Mouse (Mus musculus): ENCODE data around the gene Gdpgp1. TPM values are rescaled to one million over a fixed set of nuclear protein-coding genes. Genes with fewer than 3 reads are reported as not detected.

The Gdpgp1 gene
- 3.9 and 4.4 TPM in 2 replicates for polyA plus RNA-seq (2016; fragmentation: Nextera tagmentation; extraction: Ambion mirVana)

- 3% methylated on average over 55 of the region's 56 CpGs for WGBS (ENCODE audit: insufficient replicate concordance)
- ATAC-seq: peak; percentile 99
- H3K36me3 ChIP-seq: peaks cover 30% of the 10 kb centered on the region
- H3K4me3 ChIP-seq: peak within 1 kb of the TSS; percentile 83
- peak within 1 kb of the TSS; percentile 95 for H3K4me2 ChIP-seq
- peaks cover 59% of the 10 kb centered on the region for H3K4me1 ChIP-seq
- no peaks in the 10 kb centered on the region for H3K27me3 ChIP-seq (replicated peaks)
- peak within 1 kb of the TSS; percentile 93 for H3K27ac ChIP-seq
- peak within 1 kb of the TSS; percentile 88 for H3K9ac ChIP-seq
- no peaks in the 10 kb centered on the region for H3K9me3 ChIP-seq (replicated peaks)
Measured at GRCm38 (mm10) chr7:80232489-80233029, at the start of gene Gdpgp1, which contains the start of gene Cib1. Gene Gdpgp1, plus strand, starts transcription at chr7:80232865. Gene Cib1, minus strand, starts transcription at chr7:80232813.

- Histone ChIP-seq H3K4me3 (no peak overlapping the region), H3K27me3 (replicated peaks) (peaks cover 12% of the 10 kb centered on the region), H3K4me2 (no peak overlapping the region), H3K9me3 (replicated peaks) (no peaks in the 10 kb centered on the region), H3K9ac (no peak overlapping the region), H3K4me1 (peaks cover 70% of the 10 kb centered on the region), H3K27ac (no peak overlapping the region), H3K36me3 (no peaks in the 10 kb centered on the region)
- no peak for ATAC-seq
- WGBS (ENCODE audit: insufficient replicate concordance): 88% methylated on average over 1 of the region's 1 CpGs
Measured at GRCm38 (mm10) chr7:80183466-80183865, 49.2 kb upstream of the Gdpgp1 start.

- no peak overlapping the region for H3K27ac ChIP-seq
- WGBS (ENCODE audit: insufficient replicate concordance): 70% methylated on average over 5 of the region's 5 CpGs
- no peak overlapping the region for H3K4me2 ChIP-seq
- peaks cover 75% of the 10 kb centered on the region for H3K4me1 ChIP-seq
- no peak overlapping the region for H3K9ac ChIP-seq
- ATAC-seq: no peak
- no peak overlapping the region for H3K4me3 ChIP-seq
- no peaks in the 10 kb centered on the region for H3K9me3 ChIP-seq (replicated peaks)
- peaks cover 14% of the 10 kb centered on the region for H3K27me3 ChIP-seq (replicated peaks)
- no peaks in the 10 kb centered on the region for H3K36me3 ChIP-seq
Measured at GRCm38 (mm10) chr7:80183969-80184368, 48.7 kb upstream of the Gdpgp1 start.

GRCm38 (mm10) chr7:80184551-80184950 lies 48.1 kb upstream of the Gdpgp1 start:
- Histone ChIP-seq H3K36me3 (no peaks in the 10 kb centered on the region), H3K4me2 (no peak overlapping the region), H3K9ac (no peak overlapping the region), H3K9me3 (replicated peaks) (no peaks in the 10 kb centered on the region), H3K27ac (peak overlapping the region; percentile 87), H3K4me3 (no peak overlapping the region), H3K27me3 (replicated peaks) (peaks cover 14% of the 10 kb centered on the region), H3K4me1 (peaks cover 81% of the 10 kb centered on the region)
- 57% methylated on average over 4 of the region's 4 CpGs for WGBS (ENCODE audit: insufficient replicate concordance)
- no peak for ATAC-seq

GRCm38 (mm10) chr7:80184968-80185367 lies 47.7 kb upstream of the Gdpgp1 start:
- Histone ChIP-seq H3K36me3 (no peaks in the 10 kb centered on the region), H3K4me2 (no peak overlapping the region), H3K9me3 (replicated peaks) (no peaks in the 10 kb centered on the region), H3K27me3 (replicated peaks) (peaks cover 14% of the 10 kb centered on the region), H3K9ac (peak overlapping the region; percentile 79; the same call in 1 of the 2 replicates), H3K4me3 (no peak overlapping the region), H3K27ac (peak overlapping the region; percentile 87), H3K4me1 (peaks cover 82% of the 10 kb centered on the region)
- ATAC-seq: no peak
- 57% methylated on average over 6 of the region's 6 CpGs for WGBS (ENCODE audit: insufficient replicate concordance)

- peak; percentile 87 for ATAC-seq
- peak overlapping the region; percentile 87 for H3K27ac ChIP-seq
- H3K4me2 ChIP-seq: peak overlapping the region; percentile 89
- 7% methylated on average over 8 of the region's 8 CpGs for WGBS (ENCODE audit: insufficient replicate concordance)
- peaks cover 80% of the 10 kb centered on the region for H3K4me1 ChIP-seq
- peak overlapping the region; percentile 79 for H3K9ac ChIP-seq
- H3K4me3 ChIP-seq: peak overlapping the region; percentile 65
- peaks cover 14% of the 10 kb centered on the region for H3K27me3 ChIP-seq (replicated peaks)
- no peaks in the 10 kb centered on the region for H3K9me3 ChIP-seq (replicated peaks)
- no peaks in the 10 kb centered on the region for H3K36me3 ChIP-seq
Measured at GRCm38 (mm10) chr7:80186021-80186420, 46.6 kb upstream of the Gdpgp1 start.

GRCm38 (mm10) chr7:80186531-80187296 lies 46.0 kb upstream of the Gdpgp1 start, which contains the start of gene Sema4b:
Gene Sema4b, plus strand, starts transcription at chr7:80186841.
- 2% methylated on average over 51 of the region's 51 CpGs for WGBS (ENCODE audit: insufficient replicate concordance)
- Histone ChIP-seq H3K36me3 (no peaks in the 10 kb centered on the region), H3K27ac (peak within 1 kb of the TSS; percentile 87), H3K4me1 (peaks cover 80% of the 10 kb centered on the region), H3K9me3 (replicated peaks) (no peaks in the 10 kb centered on the region), H3K4me3 (peak within 1 kb of the TSS; percentile 65), H3K27me3 (replicated peaks) (peaks cover 14% of the 10 kb centered on the region), H3K4me2 (peak within 1 kb of the TSS; percentile 89), H3K9ac (peak within 1 kb of the TSS; percentile 79)
- peak; percentile 71 for ATAC-seq

- Histone ChIP-seq H3K4me2 (peak overlapping the region; percentile 89), H3K9ac (peak overlapping the region; percentile 79), H3K4me3 (peak overlapping the region; percentile 65), H3K4me1 (peaks cover 80% of the 10 kb centered on the region), H3K27ac (peak overlapping the region; percentile 87), H3K9me3 (replicated peaks) (no peaks in the 10 kb centered on the region), H3K36me3 (no peaks in the 10 kb centered on the region), H3K27me3 (replicated peaks) (peaks cover 14% of the 10 kb centered on the region)
- WGBS (ENCODE audit: insufficient replicate concordance): 70% methylated on average over 12 of the region's 12 CpGs
- ATAC-seq: no peak
Measured at GRCm38 (mm10) chr7:80187501-80187900, 45.2 kb upstream of the Gdpgp1 start.

- ATAC-seq: no peak
- Histone ChIP-seq H3K36me3 (no peaks in the 10 kb centered on the region), H3K27ac (no peak overlapping the region), H3K27me3 (replicated peaks) (peaks cover 14% of the 10 kb centered on the region), H3K9me3 (replicated peaks) (no peaks in the 10 kb centered on the region), H3K4me1 (peaks cover 89% of the 10 kb centered on the region), H3K4me3 (no peak overlapping the region), H3K4me2 (no peak overlapping the region), H3K9ac (no peak overlapping the region)
- 92% methylated on average over 2 of the region's 2 CpGs for WGBS (ENCODE audit: insufficient replicate concordance)
Measured at GRCm38 (mm10) chr7:80188579-80189125, 44.0 kb upstream of the Gdpgp1 start.

GRCm38 (mm10) chr7:80189147-80189933 lies 43.3 kb upstream of the Gdpgp1 start:
- Histone ChIP-seq H3K4me3 (no peak overlapping the region), H3K9me3 (replicated peaks) (no peaks in the 10 kb centered on the region), H3K36me3 (no peaks in the 10 kb centered on the region), H3K27ac (no peak overlapping the region), H3K27me3 (replicated peaks) (peaks cover 14% of the 10 kb centered on the region), H3K4me1 (peaks cover 95% of the 10 kb centered on the region), H3K9ac (no peak overlapping the region), H3K4me2 (no peak overlapping the region)
- WGBS (ENCODE audit: insufficient replicate concordance): 66% methylated on average over 11 of the region's 11 CpGs
- ATAC-seq: no peak

- no peak overlapping the region for H3K4me3 ChIP-seq
Measured at GRCm38 (mm10) chr7:80191455-80191854, 41.2 kb upstream of the Gdpgp1 start.

More at GRCm38 (mm10) chr7:80191455-80191854, 41.2 kb upstream of the Gdpgp1 start:
- Histone ChIP-seq H3K36me3 (no peaks in the 10 kb centered on the region), H3K4me1 (peaks cover 96% of the 10 kb centered on the region), H3K9me3 (replicated peaks) (no peaks in the 10 kb centered on the region), H3K27me3 (replicated peaks) (peaks cover 14% of the 10 kb centered on the region), H3K4me2 (peak overlapping the region; percentile 84), H3K27ac (peak overlapping the region; percentile 87), H3K9ac (peak overlapping the region; percentile 49)
- peak; percentile 30 for ATAC-seq
- WGBS (ENCODE audit: insufficient replicate concordance): 36% methylated on average over 5 of the region's 5 CpGs
